Mouse (Mus musculus) lung, adult 2 months (tissue): Measurements from ENCODE around the gene Lats2. TPM values are rescaled to one million over a fixed set of nuclear protein-coding genes. Genes with fewer than 3 reads are reported as not detected.

Experiments used
- DNase-seq: peaks from one replicate; pipeline ENCODE4 v3.0.0; 2022
- H3K4me1 ChIP-seq: fragments of 200-500 bp; 2 replicates; pipeline ENCODE4 v1.6.1; 2011; ENCODE audit warnings: low read length; ENCODE audit not compliant: control insufficient read depth, insufficient read depth
- H3K4me3 ChIP-seq: fragments of 200-500 bp; replicated peaks from 2 replicates; pipeline ENCODE3; 2011; ENCODE audit warnings: low read depth, mild to moderate bottlenecking, control low read depth, low read length; ENCODE audit errors: extremely low read depth
- CTCF ChIP-seq: fragments of 200-500 bp; IDR thresholded peaks from 2 replicates; pipeline ENCODE4 v1.5.1; 2011; ENCODE audit warnings: mild to moderate bottlenecking, low read length, control low read depth; ENCODE audit not compliant: insufficient read depth
- POLR2A ChIP-seq: fragments of 200-500 bp; IDR thresholded peaks from 2 replicates; pipeline ENCODE4 v1.6.1; 2011; ENCODE audit warnings: low read depth, mild to moderate bottlenecking, control low read depth, low read length, borderline replicate concordance; ENCODE audit errors: extremely low read depth
- WGBS: fragments of 180-500 bp; shearing (Covaris S2); methylation state at CpG from one replicate; pipeline ENCODE4 v1.1.7; 2018; 5-methylcytosine and 5-hydroxymethylcytosine counted together
- polyA plus RNA-seq: library from polyadenylated mRNA; depleted of rRNA; stranded (reverse); fragments of >200 nt; gene quantifications from 2 replicates; pipeline ENCODE4 v1.2.3, GENCODE M21; 2012; rRNA removed

The Lats2 gene
- 85.5 and 111 TPM in 2 replicates for polyA plus RNA-seq

DNA sequence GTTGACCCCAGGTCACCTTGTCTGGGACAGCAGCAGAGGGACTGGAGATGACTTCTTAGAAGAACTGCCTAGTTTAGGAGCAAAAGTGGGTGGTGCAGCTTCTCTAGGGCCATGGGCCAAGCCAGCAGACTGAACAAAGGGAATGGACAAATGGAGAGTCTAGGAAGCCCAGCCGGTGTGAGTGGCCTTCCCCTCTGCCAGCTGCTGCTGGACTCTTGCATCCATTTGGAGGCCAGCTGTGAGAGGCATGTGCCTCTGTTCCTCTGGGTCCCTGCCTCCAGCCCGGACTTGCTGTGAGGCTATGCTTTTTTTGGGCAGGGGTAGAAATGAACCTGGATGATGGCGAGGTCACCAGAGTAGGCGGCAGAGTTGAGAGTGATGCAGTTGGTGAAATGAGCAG is at the start of gene Lats2:
Gene Lats2, minus strand, starts transcription at position 152 of the 400 bp plus-strand sequence.
- TF ChIP-seq POLR2A (no peak), CTCF (no peak)
- H3K4me1 ChIP-seq: no peaks in the 10 kb centered on the region
- H3K4me3 ChIP-seq: no peak within 1 kb of the TSS
- 82% methylated on average over 4 of the region's 4 CpGs for WGBS
- DNase-seq: no peak

GRCm38 (mm10) chr14:57803731-57804130 is 45.5 kb upstream of the Lats2 start:
- Histone ChIP-seq H3K4me1 (peaks cover 9% of the 10 kb centered on the region), H3K4me3 (no peak overlapping the region)
- whole genome bisulfite sequencing: 86% methylated on average over 4 of the region's 4 CpGs
- DNase-seq: no peak
- no peak for TF ChIP-seq POLR2A
- no peak for TF ChIP-seq CTCF

GRCm38 (mm10) chr14:57797991-57798931 is 40.1 kb upstream of the Lats2 start, which contains the start of gene Sap18:
TSS of gene Sap18 (plus strand) at chr14:57798180.
- Histone ChIP-seq H3K4me1 (peaks cover 12% of the 10 kb centered on the region), H3K4me3 (peak within 1 kb of the TSS; percentile 100)
- TF ChIP-seq POLR2A (peak; percentile 76; the same call in 1 of the 2 replicates), CTCF (no peak)
- DNase-seq: peak; percentile 96
- WGBS: under 1% methylated on average over 99 of the region's 99 CpGs

- Histone ChIP-seq H3K4me1 (peaks cover 12% of the 10 kb centered on the region), H3K4me3 (peak overlapping the region; percentile 84)
- TF ChIP-seq CTCF (no peak), POLR2A (no peak)
- WGBS: 13% methylated on average over 7 of the region's 7 CpGs
- peak; percentile 19 for DNase-seq
Measured at GRCm38 (mm10) chr14:57797551-57797950, 39.4 kb upstream of the Lats2 start.

GRCm38 (mm10) chr14:57791171-57791570 is 33.0 kb upstream of the Lats2 start:
- WGBS: 56% methylated on average over 4 of the region's 4 CpGs
- no peak for TF ChIP-seq CTCF
- DNase-seq: no peak
- Histone ChIP-seq H3K4me1 (no peaks in the 10 kb centered on the region), H3K4me3 (no peak overlapping the region)

DNA sequence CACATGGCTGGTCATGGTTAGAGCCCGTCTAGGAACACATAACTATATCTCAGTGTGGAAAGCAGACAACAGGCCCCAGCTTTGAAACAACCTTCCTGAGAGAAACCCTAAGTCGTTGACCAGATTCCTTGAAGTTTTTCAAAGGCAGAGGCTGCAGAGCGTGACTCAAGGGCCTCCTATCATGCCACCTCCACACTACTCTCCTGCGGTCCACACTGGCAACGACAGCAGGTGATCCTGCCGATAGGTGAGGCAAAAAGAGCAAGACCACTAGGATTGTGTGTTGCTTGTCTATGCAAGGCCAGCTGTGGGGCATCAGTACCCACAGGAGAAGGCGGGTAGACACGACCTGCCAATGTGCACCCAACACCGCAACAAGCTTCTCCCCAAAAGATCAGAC is 31.6 kb upstream of the Lats2 start:
- no peak for TF ChIP-seq POLR2A
- no peak for TF ChIP-seq CTCF
- DNase-seq: no peak
- Histone ChIP-seq H3K4me3 (no peak overlapping the region), H3K4me1 (no peaks in the 10 kb centered on the region)
- WGBS: 89% methylated on average over 9 of the region's 9 CpGs

DNA sequence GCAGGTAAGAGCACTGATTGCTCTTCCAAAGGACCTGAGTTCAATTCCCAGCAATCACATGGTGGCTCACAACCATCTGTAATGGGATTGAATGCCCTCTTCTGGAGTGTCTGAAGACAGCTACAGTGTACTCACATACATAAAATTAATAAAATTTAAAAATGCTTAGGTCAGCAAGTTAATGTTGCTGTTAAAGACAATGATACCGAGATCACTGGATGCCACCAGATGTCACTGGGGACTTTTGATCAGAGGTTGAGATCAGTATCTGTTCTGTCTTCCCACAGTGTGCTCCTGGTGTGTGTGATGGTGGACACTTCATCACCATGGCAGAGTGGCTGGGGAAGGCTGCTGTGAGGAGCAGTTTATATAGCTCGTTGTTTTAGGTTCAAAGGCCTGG is 31.1 kb upstream of the Lats2 start:
- Histone ChIP-seq H3K4me3 (no peak overlapping the region), H3K4me1 (no peaks in the 10 kb centered on the region)
- 69% methylated on average over 2 of the region's 2 CpGs for whole genome bisulfite sequencing
- DNase-seq: no peak
- TF ChIP-seq POLR2A (no peak), CTCF (no peak)

- Histone ChIP-seq H3K4me3 (no peak overlapping the region), H3K4me1 (no peaks in the 10 kb centered on the region)
- no peak for DNase-seq
- TF ChIP-seq CTCF (no peak), POLR2A (no peak)
- 51% methylated on average over 4 of the region's 4 CpGs for WGBS
Measured at GRCm38 (mm10) chr14:57787406-57787805, 29.2 kb upstream of the Lats2 start.

DNA sequence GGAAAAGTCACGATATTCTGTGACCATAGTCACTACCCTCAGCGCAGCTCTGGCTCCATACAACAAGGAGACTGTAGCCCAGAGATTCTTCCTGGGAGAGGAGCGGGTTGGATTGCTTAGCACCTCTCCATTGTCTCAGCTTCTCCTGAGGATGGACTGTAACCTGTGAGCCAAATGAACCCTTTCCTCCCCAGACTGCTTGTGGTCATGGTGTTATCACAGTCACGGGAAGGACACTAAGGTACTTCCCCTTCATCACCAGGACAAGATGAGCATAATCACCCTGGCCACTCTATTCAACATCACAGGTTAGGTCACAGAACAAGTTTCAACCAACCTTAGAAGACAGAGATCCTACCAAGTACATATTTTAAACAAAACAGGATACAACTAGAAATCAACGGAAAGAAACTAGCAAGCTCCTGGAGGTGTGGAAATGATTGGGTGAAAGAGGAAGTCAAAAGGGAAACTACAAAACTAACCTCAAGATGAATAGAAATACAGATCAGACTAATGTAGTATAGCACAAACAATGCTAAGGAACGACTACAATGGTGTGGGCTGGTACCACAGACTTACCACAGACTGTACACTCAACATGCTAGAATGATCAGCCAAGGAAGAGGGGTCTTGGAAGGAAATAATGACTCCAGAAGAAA is 14.1 kb upstream of the Lats2 start:
- peaks cover 3% of the 10 kb centered on the region; the same call in 1 of the 2 replicates for H3K4me1 ChIP-seq
- 62% methylated on average over 6 of the region's 6 CpGs for WGBS
- no peak overlapping the region for H3K4me3 ChIP-seq
- no peak for DNase-seq
- TF ChIP-seq CTCF (no peak), POLR2A (no peak)
